Mouse (Mus musculus): ENCODE data around the gene Dhx35. TPM values are rescaled to one million over a fixed set of nuclear protein-coding genes. Genes with fewer than 3 reads are reported as not detected.

Gene Dhx35
- polyA plus RNA-seq, 1 experiment from 2014 or later: 12.6 TPM

- 93% methylated on average over 4 of the region's 4 CpGs for WGBS
- no peak overlapping the region for H3K4me3 ChIP-seq (ENCODE audit: low read depth, low read length)
- no peak for ATAC-seq
- H3K36me3 ChIP-seq (ENCODE audit: control insufficient read depth, insufficient read depth, low read length): no peaks in the 10 kb centered on the region
- no peaks in the 10 kb centered on the region for H3K27me3 ChIP-seq (ENCODE audit: control insufficient read depth, insufficient read depth, low read depth, low read length)
- H3K4me2 ChIP-seq (ENCODE audit: low read length): no peak overlapping the region
- no peak overlapping the region for H3K27ac ChIP-seq (ENCODE audit: low read length)
- H3K9ac ChIP-seq (ENCODE audit: low read depth, low read length): no peak overlapping the region
- no peaks in the 10 kb centered on the region for H3K9me3 ChIP-seq (replicated peaks; ENCODE audit: control insufficient read depth, low read length, poor library complexity, severe bottlenecking)
- H3K4me1 ChIP-seq (ENCODE audit: control insufficient read depth, insufficient read depth, low read length): no peaks in the 10 kb centered on the region
Observed at GRCm38 (mm10) chr2:158891319-158891718, 96.7 kb downstream of the Dhx35 start.

GRCm38 (mm10) chr2:158893171-158893853 is 98.7 kb downstream of the Dhx35 start:
- Histone ChIP-seq H3K9me3 (replicated peaks; ENCODE audit: control insufficient read depth, low read length, poor library complexity, severe bottlenecking) (no peaks in the 10 kb centered on the region), H3K36me3 (ENCODE audit: control insufficient read depth, insufficient read depth, low read length) (no peaks in the 10 kb centered on the region), H3K27ac (ENCODE audit: low read length) (no peak overlapping the region), H3K9ac (ENCODE audit: low read depth, low read length) (no peak overlapping the region), H3K4me1 (ENCODE audit: control insufficient read depth, insufficient read depth, low read length) (no peaks in the 10 kb centered on the region), H3K4me3 (ENCODE audit: low read depth, low read length) (no peak overlapping the region), H3K4me2 (ENCODE audit: low read length) (no peak overlapping the region), H3K27me3 (ENCODE audit: control insufficient read depth, insufficient read depth, low read depth, low read length) (no peaks in the 10 kb centered on the region)
- WGBS: 82% methylated on average over 16 of the region's 16 CpGs
- no peak for ATAC-seq

DNA sequence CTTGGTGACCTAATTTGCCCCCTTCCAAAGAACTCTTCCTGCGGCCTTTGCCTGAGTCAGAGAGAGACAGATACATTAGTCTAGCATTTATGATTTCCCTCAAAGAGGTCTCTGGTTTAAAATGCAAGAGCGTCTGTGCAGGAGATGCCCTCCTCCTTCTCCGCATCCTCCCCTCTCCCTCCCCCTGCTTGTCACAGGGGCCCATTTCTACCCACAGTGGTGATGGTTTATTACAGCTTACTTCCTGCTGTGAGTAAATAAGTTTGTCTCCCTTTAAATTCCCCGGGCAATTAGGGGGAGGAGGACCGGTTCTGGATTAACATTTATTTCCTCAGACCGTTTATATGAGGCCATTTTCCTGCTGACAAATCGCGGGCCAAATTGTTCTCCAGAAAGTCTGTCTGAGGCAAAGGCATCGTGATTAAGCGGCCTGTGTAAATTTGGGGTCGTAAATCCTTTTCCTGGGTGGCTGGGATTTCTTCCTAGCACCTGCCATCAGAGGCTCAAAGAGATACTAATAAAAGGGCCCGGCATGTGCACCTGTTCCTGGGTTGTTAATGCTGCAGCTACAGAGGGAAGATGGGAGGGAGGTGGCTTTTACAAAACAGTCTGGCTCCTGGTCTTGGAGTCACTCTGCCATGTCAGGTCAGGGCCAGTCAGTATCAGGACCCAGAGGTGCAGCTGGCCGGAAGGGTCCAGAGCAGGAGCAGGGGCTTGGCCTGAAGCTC is 104.0 kb downstream of the Dhx35 start:
- H3K4me3 ChIP-seq (ENCODE audit: low read depth, low read length): no peak overlapping the region

More for the DNA sequence above, 104.0 kb downstream of the Dhx35 start:
- no peak overlapping the region for H3K9ac ChIP-seq (ENCODE audit: low read depth, low read length)
- H3K27me3 ChIP-seq (ENCODE audit: control insufficient read depth, insufficient read depth, low read depth, low read length): no peaks in the 10 kb centered on the region
- H3K4me2 ChIP-seq (ENCODE audit: low read length): no peak overlapping the region
- 39% methylated on average over 13 of the region's 13 CpGs for WGBS
- ATAC-seq: no peak
- no peak overlapping the region for H3K27ac ChIP-seq (ENCODE audit: low read length)
- H3K9me3 ChIP-seq (replicated peaks; ENCODE audit: control insufficient read depth, low read length, poor library complexity, severe bottlenecking): no peaks in the 10 kb centered on the region
- H3K36me3 ChIP-seq (ENCODE audit: control insufficient read depth, insufficient read depth, low read length): no peaks in the 10 kb centered on the region
- H3K4me1 ChIP-seq (ENCODE audit: control insufficient read depth, insufficient read depth, low read length): no peaks in the 10 kb centered on the region

Other genes with a start within 250 kb of the Dhx35 start
- gene Slc32a1, start 184.0 kb upstream of the Dhx35 start, polyA plus RNA-seq (2015; fragmentation: Nextera tagmentation; extraction: Ambion mirVana): 8.2 and 8.6 TPM in 2 replicates
- 8.9 and 9.5 TPM in 2 replicates for gene Actr5, start 169.9 kb upstream of the Dhx35 start, polyA plus RNA-seq (2015; fragmentation: Nextera tagmentation; extraction: Ambion mirVana)
- 22.0 and 27.7 TPM in 2 replicates for gene Ppp1r16b, start 129.4 kb upstream of the Dhx35 start, polyA plus RNA-seq (2015; fragmentation: Nextera tagmentation; extraction: Ambion mirVana)
- 4.7 and 5.4 TPM in 2 replicates for gene Fam83d, start 26.7 kb upstream of the Dhx35 start, polyA plus RNA-seq (2015; fragmentation: Nextera tagmentation; extraction: Ambion mirVana)

Measured in midbrain, embryonic 16.5 days (tissue).